Mouse (Mus musculus): Measurements from ENCODE around the gene Nat14.

Nat14 gene

GRCm38 (mm10) chr7:4920976-4921823 lies 628 bp upstream of the Nat14 start:
- peak; percentile 52 for DNase-seq

DNA sequence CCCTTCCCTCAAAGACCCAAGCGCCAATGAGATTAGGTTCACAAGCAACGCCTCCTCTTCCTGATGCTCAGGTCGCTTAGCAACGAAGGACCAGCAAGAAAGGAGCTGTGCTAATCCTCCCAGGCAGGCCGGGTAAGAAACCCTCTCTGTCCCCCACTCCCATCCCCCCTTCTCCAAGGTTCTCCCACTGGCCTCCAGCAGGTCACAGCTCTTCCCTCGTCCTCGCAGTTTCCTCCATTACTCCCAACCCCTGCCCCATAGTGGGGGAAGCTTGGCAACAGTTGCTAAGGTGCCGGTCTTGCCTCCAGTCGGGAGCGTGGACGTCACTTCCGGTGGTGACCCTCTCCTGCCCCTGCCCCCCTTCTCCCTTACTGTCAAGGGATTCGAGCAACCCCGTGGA lies 680 bp downstream of the Nat14 start:
- peak; percentile 86 for DNase-seq

DNA sequence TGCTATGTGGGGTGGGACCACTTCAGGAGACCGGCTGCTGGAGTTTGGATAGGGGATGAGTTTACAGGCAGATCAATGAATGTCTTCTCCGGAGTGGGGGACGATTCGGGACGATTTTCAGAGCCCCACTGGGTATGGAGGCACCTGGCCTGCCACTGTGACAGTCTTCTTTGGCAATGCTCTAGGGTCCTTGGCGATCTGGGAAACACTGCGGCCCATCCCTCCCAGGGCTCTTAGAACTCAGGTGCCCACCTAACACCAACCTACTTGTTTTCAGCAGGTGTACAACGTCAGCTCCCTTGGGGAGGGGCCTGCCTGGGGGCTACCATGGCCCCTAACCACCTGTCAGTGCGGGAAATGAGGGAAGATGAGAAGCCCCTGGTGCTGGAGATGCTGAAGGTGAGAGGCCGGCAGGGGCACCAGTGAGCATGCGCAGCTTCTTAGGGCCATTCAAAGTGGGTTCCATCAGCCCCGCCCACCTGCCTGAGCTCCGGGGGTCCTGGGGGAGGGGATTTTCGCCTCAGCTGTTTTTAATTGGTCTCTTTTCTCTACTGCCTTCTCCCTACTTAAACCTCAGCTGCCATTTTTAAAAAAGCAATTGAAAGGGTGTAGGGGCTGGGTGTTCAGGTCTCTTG lies 1.2 kb downstream of the Nat14 start:
- DNase-seq: peak; percentile 45

DNA sequence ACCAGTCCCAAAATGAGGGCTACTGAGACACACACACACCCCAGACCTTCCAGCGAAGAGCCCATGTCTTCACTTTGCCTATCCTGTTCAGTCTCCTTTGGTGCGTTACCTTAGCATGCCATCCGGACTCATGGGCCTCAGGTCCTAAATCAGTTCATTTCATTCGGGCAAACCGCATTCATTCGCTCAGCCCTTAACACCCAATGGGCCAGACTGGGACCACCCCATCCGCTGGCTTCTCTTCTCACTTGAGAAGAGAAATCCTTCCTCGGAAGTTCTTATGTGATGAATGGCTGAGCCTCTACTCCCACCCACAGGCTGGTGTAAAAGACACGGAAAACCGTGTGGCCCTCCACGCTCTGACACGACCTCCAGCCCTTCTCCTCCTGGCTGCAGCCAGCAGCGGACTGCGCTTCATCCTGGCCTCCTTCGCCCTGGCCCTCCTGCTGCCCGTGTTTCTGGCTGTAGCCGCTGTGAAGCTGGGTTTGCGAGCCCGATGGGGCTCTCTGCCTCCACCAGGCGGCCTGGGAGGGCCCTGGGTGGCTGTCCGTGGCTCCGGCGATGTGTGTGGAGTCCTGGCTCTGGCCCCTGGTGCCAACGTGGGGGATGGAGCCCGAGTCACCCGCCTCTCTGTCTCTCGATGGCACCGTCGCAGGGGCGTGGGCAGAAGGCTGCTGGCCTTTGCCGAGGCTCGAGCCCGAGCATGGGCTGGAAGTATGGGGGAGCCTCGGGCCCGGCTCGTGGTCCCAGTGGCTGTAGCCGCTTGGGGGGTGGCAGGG lies 1.9 kb downstream of the Nat14 start:
- peak; percentile 77 for DNase-seq

- peak; percentile 29 for DNase-seq
Observed at GRCm38 (mm10) chr7:4924483-4924882, 2.7 kb downstream of the Nat14 start.

DNA sequence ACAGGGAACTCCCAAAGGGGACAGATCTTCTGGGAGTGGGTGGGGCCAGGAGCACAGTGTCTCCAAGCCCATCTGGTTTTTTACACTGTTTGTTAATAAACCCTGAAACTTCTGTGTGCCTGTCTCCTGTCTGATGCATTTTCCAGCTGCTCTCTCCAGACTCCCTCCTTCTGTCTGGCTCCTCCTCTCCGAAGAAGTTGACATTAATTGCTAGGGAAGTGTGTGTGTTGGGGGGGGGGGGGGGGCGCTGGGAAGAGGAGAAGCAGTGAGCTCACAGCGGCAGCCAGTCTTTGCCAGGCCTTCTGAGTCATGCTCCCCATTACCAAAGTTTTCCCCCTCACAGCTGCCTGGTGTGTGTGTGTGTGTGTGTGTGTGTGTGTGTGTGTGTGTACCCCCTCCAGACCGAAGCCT lies 3.1 kb downstream of the Nat14 start:
- peak; percentile 82 for DNase-seq

- DNase-seq: peak; percentile 82
Observed at GRCm38 (mm10) chr7:4925441-4926381, 3.9 kb downstream of the Nat14 start, which contains the start of gene Ssc5d. Ssc5d (plus strand) TSS chr7:4925785.

DNA sequence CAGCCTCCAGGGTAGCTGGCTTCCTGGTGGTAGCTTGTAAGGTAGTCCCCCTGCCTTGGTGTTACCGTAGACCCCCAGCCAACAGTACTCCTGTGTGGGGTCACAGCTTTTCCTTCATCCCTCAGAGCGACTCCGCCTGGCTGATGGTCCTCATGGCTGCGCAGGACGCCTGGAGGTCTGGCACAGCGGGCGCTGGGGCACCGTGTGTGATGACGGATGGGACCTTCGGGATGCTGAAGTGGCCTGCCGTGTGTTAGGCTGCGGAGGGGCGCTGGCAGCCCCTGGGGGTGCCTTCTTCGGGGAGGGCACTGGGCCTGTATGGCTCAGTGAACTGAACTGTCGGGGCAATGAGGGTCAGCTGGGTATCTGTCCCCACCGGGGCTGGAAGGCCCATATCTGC lies 5.0 kb downstream of the Nat14 start:
- no peak for DNase-seq

DNA sequence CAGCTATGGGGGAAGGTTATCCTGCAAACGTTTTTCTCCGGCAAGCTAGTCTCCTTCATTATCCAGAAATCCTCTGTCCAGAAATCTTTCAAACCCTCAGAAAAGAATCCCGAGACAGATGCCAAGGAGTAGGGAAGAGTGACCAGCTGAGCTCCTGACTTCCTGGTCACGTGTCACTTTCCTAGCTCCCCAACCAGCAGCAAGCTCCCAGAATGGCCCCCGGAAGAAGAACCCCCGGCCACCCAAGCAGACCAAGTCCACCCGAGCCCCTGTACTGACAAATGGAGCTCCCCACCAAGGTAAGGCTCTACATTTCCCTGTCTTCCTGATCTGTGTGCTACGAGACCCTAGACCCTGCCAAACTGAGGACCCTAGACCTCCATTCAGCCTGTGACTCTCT lies 5.9 kb downstream of the Nat14 start:
- DNase-seq: peak; percentile 69

DNA sequence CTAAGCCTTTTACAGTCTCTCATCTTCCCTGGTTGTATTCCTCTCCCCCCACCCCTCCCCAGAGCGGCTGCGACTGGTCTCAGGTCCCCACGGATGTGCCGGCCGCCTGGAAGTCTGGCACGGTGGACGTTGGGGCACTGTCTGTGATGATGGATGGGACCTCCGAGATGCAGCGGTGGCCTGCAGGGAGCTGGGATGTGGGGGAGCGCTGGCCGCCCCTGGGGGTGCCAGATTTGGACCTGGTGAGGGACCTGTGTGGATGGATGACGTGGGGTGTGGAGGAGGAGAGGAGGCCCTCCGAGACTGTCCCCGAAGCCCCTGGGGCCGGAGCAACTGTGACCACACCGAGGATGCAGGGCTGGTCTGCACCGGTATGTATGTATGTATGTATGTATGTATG lies 6.5 kb downstream of the Nat14 start:
- DNase-seq: no peak

- no peak for DNase-seq
Observed at GRCm38 (mm10) chr7:4933103-4933502, 11.3 kb downstream of the Nat14 start.

DNA sequence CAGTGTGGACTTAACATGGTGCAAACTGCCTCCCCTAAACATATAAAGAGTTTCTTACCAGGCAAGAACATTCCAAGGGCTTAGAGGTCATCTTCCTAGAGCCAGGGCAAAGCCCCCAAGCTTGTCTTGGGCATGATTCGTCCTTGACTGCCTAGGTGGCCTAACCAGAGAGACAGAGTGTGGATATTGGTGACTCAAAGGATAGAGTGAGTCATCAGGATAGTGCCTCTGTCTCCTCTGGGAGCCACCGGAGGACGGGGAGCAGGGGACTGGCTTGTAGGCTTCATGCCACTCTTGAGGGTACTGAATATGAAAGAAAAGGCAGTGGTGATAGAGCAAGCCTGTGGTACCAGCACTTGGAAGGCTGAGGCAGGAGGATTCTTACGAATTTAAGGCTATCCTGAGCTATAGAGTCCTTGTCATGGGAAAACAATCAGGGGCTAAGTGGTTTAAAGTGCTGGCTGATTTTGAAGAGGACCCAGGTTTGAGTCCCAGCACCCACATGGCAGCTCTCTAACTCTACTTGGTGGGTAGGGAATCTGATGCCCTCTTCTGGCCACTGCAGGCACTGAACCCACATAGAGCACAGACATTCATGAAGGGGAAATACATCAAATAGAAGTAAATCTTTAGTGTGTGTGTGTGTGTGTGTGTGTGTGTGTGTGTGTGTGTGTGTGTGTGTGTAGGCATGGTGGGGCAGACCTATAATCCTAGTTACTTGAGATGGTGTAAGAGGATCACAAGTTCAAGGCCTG lies 12.5 kb downstream of the Nat14 start:
- DNase-seq: no peak

- DNase-seq: no peak
Observed at GRCm38 (mm10) chr7:4936832-4937231, 15.0 kb downstream of the Nat14 start.

DNA sequence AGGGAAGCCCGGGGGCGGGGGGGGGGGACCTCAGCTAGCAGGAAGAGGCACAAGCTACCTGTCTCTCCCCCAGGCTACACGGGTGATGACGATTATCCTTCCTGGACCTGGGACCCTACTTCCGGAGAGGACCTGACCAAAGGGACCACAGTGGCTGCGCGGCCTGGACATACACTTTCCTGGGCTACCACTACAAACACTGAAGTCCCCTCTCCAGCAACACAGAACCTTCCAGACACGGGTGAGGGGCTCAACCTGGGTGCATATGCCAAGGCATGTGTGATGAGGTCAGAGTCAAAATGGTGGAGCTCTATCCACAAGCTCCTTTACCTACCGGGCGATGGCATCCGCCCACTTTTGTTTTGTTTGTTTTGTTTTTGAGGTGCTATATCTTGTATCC lies 15.6 kb downstream of the Nat14 start:
- no peak for DNase-seq

- DNase-seq: peak; percentile 86
Observed at GRCm38 (mm10) chr7:4938456-4938855, 16.6 kb downstream of the Nat14 start.

- peak; percentile 87 for DNase-seq
Observed at GRCm38 (mm10) chr7:4940068-4940479, 18.2 kb downstream of the Nat14 start.

DNA sequence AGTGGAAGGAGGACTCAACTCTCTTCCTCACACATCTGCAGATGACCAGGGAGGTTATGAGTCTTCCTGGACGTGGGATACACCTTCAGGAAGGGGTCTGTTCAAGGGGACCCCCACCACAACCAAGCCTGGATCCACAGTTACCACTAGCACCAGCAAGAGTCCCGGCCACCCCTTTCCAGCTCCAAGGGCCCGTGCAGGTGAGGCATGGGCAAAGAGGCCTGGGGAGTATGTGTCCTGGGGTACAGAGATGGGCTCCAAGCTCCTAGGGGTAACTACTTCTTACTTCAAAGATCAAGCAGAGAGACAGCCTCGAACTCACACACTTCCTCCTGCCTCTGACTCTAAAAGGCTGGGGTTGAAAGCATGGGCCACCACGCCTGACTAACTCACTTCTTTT lies 20.8 kb downstream of the Nat14 start:
- DNase-seq: no peak

- peak; percentile 94 for DNase-seq
Observed at GRCm38 (mm10) chr7:4943223-4943815, 21.5 kb downstream of the Nat14 start.

DNA sequence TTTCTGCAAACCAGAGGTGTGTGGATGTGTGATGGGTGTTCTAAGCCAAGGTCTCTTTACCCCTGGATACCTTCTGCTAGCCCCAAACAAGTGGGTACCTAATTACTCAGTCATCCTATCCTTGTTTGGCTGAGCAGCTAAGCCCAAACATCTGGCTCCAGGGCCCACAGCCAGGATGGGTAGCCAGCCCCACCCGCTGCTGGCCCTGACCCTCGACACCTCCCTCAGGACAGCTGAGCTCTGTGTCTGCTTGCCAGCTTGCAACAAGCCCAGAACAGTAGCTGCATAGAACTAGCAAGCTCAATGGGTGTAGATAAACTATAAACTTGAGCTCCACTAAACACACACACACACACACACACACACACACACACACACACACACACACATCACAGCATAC lies 26.0 kb downstream of the Nat14 start:
- DNase-seq: peak; percentile 75

- no peak for DNase-seq
Observed at GRCm38 (mm10) chr7:4948386-4948785, 26.6 kb downstream of the Nat14 start.
